Mouse (Mus musculus) naive thymus-derived CD4-positive, alpha-beta T cell, adult 2 months (primary cell): ENCODE measurements around the gene Tubg2.

Experiments used
- DNase-seq: peaks from one replicate; pipeline ENCODE4 v3.0.0-alpha.2; 2011; ENCODE audit warnings: low read depth

Tubg2 gene

GRCm38 (mm10) chr11:101180261-101180660 lies 24.6 kb downstream of the Tubg2 start:
- DNase-seq, result no peak

- DNase-seq, result peak; percentile 50
These were observed 25.4 kb downstream of the Tubg2 start for GRCm38 (mm10) chr11:101180846-101181740.

- DNase-seq, result no peak
These were observed 26.3 kb downstream of the Tubg2 start for GRCm38 (mm10) chr11:101181961-101182360.

- no peak for DNase-seq
These were observed 27.2 kb downstream of the Tubg2 start for GRCm38 (mm10) chr11:101182771-101183517.

- no peak for DNase-seq
These were observed 29.3 kb downstream of the Tubg2 start for GRCm38 (mm10) chr11:101184984-101185383.

- DNase-seq, result no peak
These were observed 29.7 kb downstream of the Tubg2 start for GRCm38 (mm10) chr11:101185441-101185840.

GRCm38 (mm10) chr11:101186526-101187247 lies 31.0 kb downstream of the Tubg2 start:
- no peak for DNase-seq

GRCm38 (mm10) chr11:101187541-101187940 lies 31.8 kb downstream of the Tubg2 start:
- no peak for DNase-seq

- no peak for DNase-seq
These were observed 32.6 kb downstream of the Tubg2 start for GRCm38 (mm10) chr11:101188166-101188805.

- no peak for DNase-seq
These were observed 33.9 kb downstream of the Tubg2 start for GRCm38 (mm10) chr11:101189495-101190180.

GRCm38 (mm10) chr11:101190181-101190912 lies 34.6 kb downstream of the Tubg2 start:
- DNase-seq, result no peak

- DNase-seq, result no peak
These were observed 35.5 kb downstream of the Tubg2 start for GRCm38 (mm10) chr11:101190913-101191907.

- no peak for DNase-seq
These were observed 36.3 kb downstream of the Tubg2 start for GRCm38 (mm10) chr11:101191919-101192470.

GRCm38 (mm10) chr11:101192646-101193045 lies 36.9 kb downstream of the Tubg2 start:
- DNase-seq, result no peak

- DNase-seq, result no peak
These were observed 37.4 kb downstream of the Tubg2 start for GRCm38 (mm10) chr11:101193076-101193475.

- no peak for DNase-seq
These were observed 38.4 kb downstream of the Tubg2 start for GRCm38 (mm10) chr11:101194137-101194536.

- DNase-seq, result no peak
These were observed 38.9 kb downstream of the Tubg2 start for GRCm38 (mm10) chr11:101194643-101195042.

GRCm38 (mm10) chr11:101195101-101195500 lies 39.4 kb downstream of the Tubg2 start:
- no peak for DNase-seq

GRCm38 (mm10) chr11:101195571-101195970 lies 39.9 kb downstream of the Tubg2 start:
- DNase-seq, result no peak
